Mouse (Mus musculus) gastrocnemius, postnatal 14 days (tissue): ENCODE data around the gene Olfr668. TPM values are rescaled to one million over a fixed set of nuclear protein-coding genes. Genes with fewer than 3 reads are reported as not detected.
"Not testable (repeated sequence)": the region's sequence is repeated elsewhere in the genome, so short reads cannot be mapped to it uniquely, and the experiment has no call there.

Experiments used
- DNase-seq: peaks from one replicate; pipeline ENCODE4 v3.0.0; 2021; ENCODE audit warnings: mixed read lengths
- intact Hi-C: fragments of 180-260 bp; cut with DNase I; formaldehyde crosslinking; loops from one replicate; pipeline ENCODE4 v1.15.1; 2025; ENCODE audit warnings: low total_unique reads
- long read RNA-seq, 2 experiments: library from polyadenylated mRNA; stranded (forward); transcript quantifications; one replicate each; pipeline ENCODE4 v2.0.0; 2021
- total RNA-seq, 2 experiments: library from RNA; stranded (reverse); gene quantifications; 2 replicates each; pipeline ENCODE4 v1.2.3; 2021

The Olfr668 gene
- total RNA-seq = not detected
- long read RNA-seq, experiment 1 = 0 reads
- long read RNA-seq, experiment 2 = 0 reads

- DNase-seq = no peak
- intact Hi-C loops = no loop called here
Measured at GRCm38 (mm10) chr7:104927957-104928356, at the start of gene Olfr668. Gene Olfr668, minus strand, starts transcription at chr7:104928057.

- DNase-seq, intact Hi-C loops: not testable (repeated sequence)
Measured at GRCm38 (mm10) chr7:104972507-104972906, 44.6 kb upstream of the Olfr668 start.

GRCm38 (mm10) chr7:104962520-104962919 is 34.7 kb upstream of the Olfr668 start, which contains the start of gene Olfr670:
Gene Olfr670, minus strand, starts transcription at chr7:104962620.
- DNase-seq = no peak
- intact Hi-C loops = no loop called here

GRCm38 (mm10) chr7:104950234-104950633 is 22.4 kb upstream of the Olfr668 start:
- DNase-seq, intact Hi-C loops: not testable (repeated sequence)

GRCm38 (mm10) chr7:104933940-104934339 is 6.1 kb upstream of the Olfr668 start, which contains the start of gene Olfr669:
Gene Olfr669, plus strand, starts transcription at chr7:104934240.
- intact Hi-C loops = no loop called here
- no peak for DNase-seq

- intact Hi-C loops = no loop called here
- no peak for DNase-seq
Measured at GRCm38 (mm10) chr7:104921382-104921781, 6.5 kb downstream of the Olfr668 start, which contains the start of gene Olfr667. Gene Olfr667, minus strand, starts transcription at chr7:104921482.

- no peak for DNase-seq
- intact Hi-C loops = no loop called here
Measured at GRCm38 (mm10) chr7:104895852-104896251, 32.0 kb downstream of the Olfr668 start, which contains the start of gene Olfr666. Gene Olfr666, minus strand, starts transcription at chr7:104895952.

GRCm38 (mm10) chr7:104877731-104878130 is 50.1 kb downstream of the Olfr668 start, which contains the start of gene Olfr665:
Gene Olfr665, plus strand, starts transcription at chr7:104878031.
- intact Hi-C loops = no loop called here
- DNase-seq = no peak

Other genes starting within 250 kb of the Olfr668 start
- not detected for gene Olfr661, start 241.6 kb downstream of the Olfr668 start, total RNA-seq
- gene Usp17le, start 150.6 kb downstream of the Olfr668 start, total RNA-seq = not detected
- gene Usp17lb, start 85.5 kb downstream of the Olfr668 start, total RNA-seq = not detected
- not detected for gene Usp17la, start 71.0 kb downstream of the Olfr668 start, total RNA-seq
- not detected for gene Olfr665, start 50.0 kb downstream of the Olfr668 start, total RNA-seq
- gene Olfr666, start 32.1 kb downstream of the Olfr668 start, total RNA-seq = not detected
- not detected for gene Olfr667, start 6.6 kb downstream of the Olfr668 start, total RNA-seq
- gene Olfr669, start 6.2 kb upstream of the Olfr668 start, total RNA-seq = not detected
- not detected for gene Olfr670, start 34.6 kb upstream of the Olfr668 start, total RNA-seq
- not detected for gene Olfr671, start 51.1 kb upstream of the Olfr668 start, total RNA-seq
- not detected for gene Olfr672, start 74.0 kb upstream of the Olfr668 start, total RNA-seq
- not detected for gene Olfr675, start 100.4 kb upstream of the Olfr668 start, total RNA-seq
- not detected for gene Olfr676, start 104.6 kb upstream of the Olfr668 start, total RNA-seq
- not detected for gene Olfr677, start 123.3 kb upstream of the Olfr668 start, total RNA-seq
- not detected for gene Olfr678, start 136.4 kb upstream of the Olfr668 start, total RNA-seq
- not detected for gene Olfr679, start 153.1 kb upstream of the Olfr668 start, total RNA-seq
- gene Olfr680-ps1, start 164.8 kb upstream of the Olfr668 start, total RNA-seq = not detected
- not detected for gene Olfr681, start 188.8 kb upstream of the Olfr668 start, total RNA-seq
- not detected for gene Olfr683, start 219.0 kb upstream of the Olfr668 start, total RNA-seq
- not detected for gene Olfr684, start 235.6 kb upstream of the Olfr668 start, total RNA-seq